Mouse (Mus musculus) embryonic fibroblast, embryonic 13.5 days (primary cell): ENCODE measurements around the gene Wdr83os. TPM values are rescaled to one million over a fixed set of nuclear protein-coding genes. Genes with fewer than 3 reads are reported as not detected.

ENCODE experiments used
- H3K27ac ChIP-seq: 2 replicates; pipeline ENCODE4 v1.5.1; 2012; ENCODE audit warnings: low read length, control low read depth, inconsistent platforms; ENCODE audit not compliant: insufficient read depth
- H3K4me1 ChIP-seq: 2 replicates; pipeline ENCODE4 v1.6.1; 2011; ENCODE audit warnings: low read length; ENCODE audit not compliant: control insufficient read depth, insufficient read depth
- H3K4me3 ChIP-seq: 2 replicates; pipeline ENCODE4 v1.5.1; 2011; ENCODE audit warnings: mild to moderate bottlenecking, control low read depth, low read length; ENCODE audit not compliant: insufficient read depth
- CTCF ChIP-seq: IDR thresholded peaks from 2 replicates; pipeline ENCODE4 v1.5.1; 2011; ENCODE audit warnings: mild to moderate bottlenecking, control low read depth, low read length, moderate library complexity, borderline replicate concordance; ENCODE audit not compliant: insufficient read depth
- POLR2A ChIP-seq: IDR thresholded peaks from 2 replicates; pipeline ENCODE4 v1.6.1; 2011; ENCODE audit warnings: low read depth, mild to moderate bottlenecking, control low read depth, low read length, moderate library complexity
- polyA plus RNA-seq: library from polyadenylated mRNA; stranded (reverse); fragments of >200 nt; gene quantifications from 2 replicates; pipeline ENCODE4 v1.2.4, GENCODE M21; 2011; ENCODE audit warnings: low read depth; ENCODE audit not compliant: missing spikeins, insufficient read length

Gene Wdr83os
- polyA plus RNA-seq, 1 experiment, result 133 TPM

DNA sequence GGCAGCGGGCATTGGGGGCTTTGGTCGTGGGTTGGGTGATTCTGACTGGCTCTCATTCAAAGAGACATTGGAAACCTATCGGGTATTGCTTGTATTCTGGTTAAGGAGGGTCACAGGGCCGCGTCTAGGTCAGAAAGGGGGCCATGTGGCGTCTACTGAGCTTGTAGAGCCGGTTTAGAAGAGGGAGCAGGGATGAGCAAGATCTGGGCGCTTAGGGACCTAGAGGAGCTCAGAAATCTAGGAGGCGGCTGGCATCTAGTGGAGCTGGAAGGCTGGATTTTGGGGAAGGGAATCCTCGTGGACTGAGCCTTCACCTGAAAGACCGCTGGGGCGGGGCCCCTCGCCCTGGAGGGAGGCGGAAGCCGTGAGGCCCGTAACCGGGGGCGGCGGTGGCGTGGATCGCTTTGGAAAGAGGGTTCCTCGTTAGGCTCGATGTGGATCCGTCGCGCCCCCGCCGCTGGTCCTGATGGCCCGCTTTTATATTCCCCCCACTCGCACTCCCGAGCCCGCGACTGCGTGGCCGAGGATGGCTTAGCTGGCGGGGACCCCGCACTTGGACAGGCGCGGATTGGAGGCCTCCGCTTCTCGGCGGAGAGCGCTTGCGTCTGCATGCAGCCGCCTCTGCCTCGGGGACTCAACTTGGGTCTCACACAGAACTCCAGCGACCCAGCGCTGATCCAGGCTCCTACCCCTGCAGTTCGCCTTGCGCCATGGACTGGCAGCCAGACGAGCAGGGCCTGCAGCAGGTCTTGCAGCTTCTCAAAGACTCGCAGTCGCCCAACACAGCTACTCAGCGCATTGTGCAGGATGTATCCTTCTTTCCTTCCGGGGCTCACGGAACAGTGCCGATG is 42.6 kb upstream of the Wdr83os start:
- Histone ChIP-seq H3K27ac (peak overlapping the region; percentile 80), H3K4me1 (peaks cover 18% of the 10 kb centered on the region), H3K4me3 (peak overlapping the region; percentile 99)
- TF ChIP-seq CTCF (no peak), POLR2A (peak; percentile 30; the same call in 1 of the 2 replicates)

- H3K27ac ChIP-seq, result no peak overlapping the region
- no peak overlapping the region for H3K4me3 ChIP-seq
- TF ChIP-seq CTCF (no peak), POLR2A (no peak)
- H3K4me1 ChIP-seq, result peaks cover 8% of the 10 kb centered on the region; the same call in 1 of the 2 replicates
These were observed 36.9 kb upstream of the Wdr83os start for GRCm38 (mm10) chr8:85043619-85044018.

DNA sequence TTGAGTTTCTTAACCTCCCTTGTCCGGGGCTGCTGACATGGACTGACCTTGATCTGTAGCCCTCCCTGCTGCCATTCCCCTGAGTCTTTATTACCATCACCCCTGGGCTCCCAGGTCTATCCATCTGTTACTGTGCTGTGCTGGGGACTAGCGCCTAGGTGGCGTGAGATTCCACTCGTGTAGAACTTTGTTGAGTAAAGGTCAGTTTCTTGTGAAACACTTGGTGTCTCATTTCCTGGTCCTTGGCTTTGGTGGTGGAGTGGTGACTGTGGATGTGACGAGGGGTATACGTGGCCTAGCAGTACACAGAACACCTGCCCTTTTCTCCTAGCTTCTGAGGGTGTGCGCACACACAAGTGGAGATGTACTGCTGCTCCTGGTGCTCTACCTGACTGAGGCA is 23.2 kb upstream of the Wdr83os start:
- TF ChIP-seq CTCF (no peak), POLR2A (no peak)
- Histone ChIP-seq H3K4me1 (no peaks in the 10 kb centered on the region; the same call in 1 of the 2 replicates), H3K27ac (no peak overlapping the region), H3K4me3 (no peak overlapping the region)

- no peaks in the 10 kb centered on the region; the same call in 1 of the 2 replicates for H3K4me1 ChIP-seq
- H3K4me3 ChIP-seq, result peak within 1 kb of the TSS; percentile 73
- TF ChIP-seq CTCF, result no peak
- peak; percentile 43 for TF ChIP-seq POLR2A
- peak within 1 kb of the TSS; percentile 55; the same call in 1 of the 2 replicates for H3K27ac ChIP-seq
These were observed 20.5 kb upstream of the Wdr83os start, which contains the start of gene Fbxw9 for GRCm38 (mm10) chr8:85059879-85060616. Gene Fbxw9, plus strand, starts transcription at chr8:85060055.

GRCm38 (mm10) chr8:85062603-85063002 is 17.9 kb upstream of the Wdr83os start:
- Histone ChIP-seq H3K27ac (no peak overlapping the region), H3K4me1 (no peaks in the 10 kb centered on the region; the same call in 1 of the 2 replicates), H3K4me3 (no peak overlapping the region)
- TF ChIP-seq CTCF (no peak), POLR2A (no peak)

DNA sequence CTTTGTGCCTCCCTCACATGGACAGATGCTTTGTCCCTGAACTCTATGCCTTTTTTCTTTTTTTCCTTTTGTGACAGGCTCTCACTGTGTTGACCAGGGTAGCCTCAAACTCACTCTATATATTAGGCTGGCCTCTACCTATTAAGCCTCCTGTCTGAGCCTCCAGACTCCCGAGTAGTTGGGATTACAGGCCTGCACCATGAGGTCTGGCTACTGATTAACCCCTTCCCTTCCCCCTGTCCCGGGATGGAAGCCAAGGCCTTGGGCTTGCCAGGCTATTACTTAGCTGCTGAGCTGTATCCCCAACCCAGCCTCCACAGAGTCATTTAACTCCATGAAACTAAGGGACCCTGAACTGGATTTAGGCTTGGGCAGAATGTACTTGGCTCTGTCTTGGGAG is 15.3 kb upstream of the Wdr83os start:
- Histone ChIP-seq H3K4me1 (no peaks in the 10 kb centered on the region; the same call in 1 of the 2 replicates), H3K4me3 (no peak overlapping the region), H3K27ac (no peak overlapping the region)
- TF ChIP-seq POLR2A, result no peak
- TF ChIP-seq CTCF, result no peak

DNA sequence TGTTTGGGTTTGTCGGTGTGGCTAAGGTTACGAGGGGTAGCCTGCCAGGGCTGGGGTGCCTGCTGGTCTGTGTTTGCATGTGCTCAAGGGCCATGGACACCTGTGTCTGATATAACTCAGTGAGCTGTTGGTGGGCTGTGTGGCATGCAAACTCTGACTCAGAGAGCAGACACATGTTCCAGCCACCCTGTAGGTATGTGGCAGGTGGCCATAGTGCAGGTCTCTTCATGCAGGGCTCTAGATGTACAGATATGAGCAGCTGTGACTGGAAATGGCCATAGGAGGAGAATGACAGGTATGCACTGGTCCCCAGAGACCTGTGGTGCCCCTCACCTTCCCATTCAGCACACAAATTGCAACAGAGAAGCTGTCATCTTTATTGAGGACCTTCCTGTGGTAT is 13.4 kb upstream of the Wdr83os start:
- no peak overlapping the region for H3K27ac ChIP-seq
- peaks cover 5% of the 10 kb centered on the region; the same call in 1 of the 2 replicates for H3K4me1 ChIP-seq
- TF ChIP-seq POLR2A (no peak), CTCF (no peak)
- no peak overlapping the region for H3K4me3 ChIP-seq

- TF ChIP-seq POLR2A, result no peak
- no peak within 1 kb of the TSS for H3K4me3 ChIP-seq
- peaks cover 5% of the 10 kb centered on the region; the same call in 1 of the 2 replicates for H3K4me1 ChIP-seq
- no peak within 1 kb of the TSS for H3K27ac ChIP-seq
These were observed 12.6 kb upstream of the Wdr83os start, which contains the start of gene Gm5741 for GRCm38 (mm10) chr8:85067982-85068381. Gene Gm5741, minus strand, starts transcription at chr8:85067982.

DNA sequence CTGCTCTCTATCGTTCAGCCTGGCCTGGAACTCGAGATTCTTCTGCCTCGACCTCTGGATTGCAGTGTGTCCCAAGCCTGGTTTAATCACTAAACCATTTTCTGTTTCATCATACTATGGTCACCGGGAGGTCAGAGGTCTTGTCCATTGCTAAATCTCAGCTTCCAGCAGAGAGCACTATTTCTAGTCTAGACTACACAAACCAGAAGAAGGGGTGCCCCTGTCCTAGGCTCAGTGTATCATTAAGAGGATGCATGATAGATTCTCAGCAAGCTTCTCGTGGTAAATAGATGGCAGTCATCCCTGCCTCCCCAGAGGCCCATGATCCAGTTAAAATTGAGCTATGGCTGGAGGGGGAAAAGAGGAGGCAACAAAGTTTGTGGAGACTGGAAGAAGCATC is 9.5 kb upstream of the Wdr83os start:
- peak overlapping the region; percentile 96 for H3K27ac ChIP-seq
- TF ChIP-seq POLR2A, result no peak
- TF ChIP-seq CTCF, result no peak
- peak overlapping the region; percentile 85 for H3K4me3 ChIP-seq
- peaks cover 5% of the 10 kb centered on the region; the same call in 1 of the 2 replicates for H3K4me1 ChIP-seq
